Mouse (Mus musculus): ENCODE measurements at regions not wholly inside any gene's neighbourhood (a gene's known extent, or its start where the extent isn't known, plus 50 kb on each side); places are given as distances from the start of the nearest gene placed in this dataset.

- no peak for TF ChIP-seq CHD2 (IDR thresholded peaks at IDR 0.05; ENCODE audit: low read depth, low read length)
- no peak for TF ChIP-seq HCFC1 (IDR thresholded peaks at IDR 0.05; ENCODE audit: borderline replicate concordance, insufficient read depth, low read length)
These were observed 233.7 kb upstream of the Nova1 start for GRCm38 (mm10) chr12:47052474-47052873.

Measured in ES-E14 (cell line).